Mouse (Mus musculus) liver, embryonic 16.5 days (tissue): Measurements from ENCODE around the gene Atp5d. TPM values are rescaled to one million over a fixed set of nuclear protein-coding genes. Genes with fewer than 3 reads are reported as not detected.

ENCODE experiments used
- ATAC-seq: fragments of 200-750 bp; cut with Nextera tagmentation; 2 replicates; pipeline ENCODE4 v1.8.0; 2017; ENCODE audit warnings: low read depth, mild to moderate bottlenecking, moderate number of reproducible peaks, moderate library complexity
- H3K27ac ChIP-seq: fragments of 300-500 bp; sonication (generic); 2 replicates; pipeline ENCODE4 v1.5.1; 2014; ENCODE audit warnings: mild to moderate bottlenecking, low read length
- H3K27me3 ChIP-seq: fragments of 300-500 bp; sonication (generic); 2 replicates; pipeline ENCODE4 v1.6.1; 2014; ENCODE audit warnings: low read depth, low read length, mixed read lengths; ENCODE audit not compliant: control insufficient read depth, insufficient read depth
- H3K36me3 ChIP-seq: fragments of 300-500 bp; sonication (generic); 2 replicates; pipeline ENCODE4 v1.6.1; 2014; ENCODE audit warnings: mild to moderate bottlenecking; ENCODE audit not compliant: control insufficient read depth, insufficient read depth
- H3K4me1 ChIP-seq: fragments of 300-500 bp; sonication (generic); 2 replicates; pipeline ENCODE4 v1.6.1; 2014; ENCODE audit warnings: low read depth, low read length, mixed read lengths; ENCODE audit not compliant: control insufficient read depth
- H3K4me2 ChIP-seq: fragments of 300-500 bp; sonication (generic); 2 replicates; pipeline ENCODE4 v1.6.1; 2014; ENCODE audit warnings: low read depth, low read length, mixed read lengths
- H3K4me3 ChIP-seq: fragments of 300-500 bp; sonication (generic); 2 replicates; pipeline ENCODE4 v1.5.1; 2014; ENCODE audit warnings: low read depth, mild to moderate bottlenecking, low read length
- H3K9ac ChIP-seq: fragments of 300-500 bp; sonication (generic); 2 replicates; pipeline ENCODE4 v1.6.1; 2014; ENCODE audit warnings: low read depth, low read length
- H3K9me3 ChIP-seq: fragments of 300-500 bp; sonication (generic); replicated peaks from 2 replicates; pipeline ENCODE4 v1.6.1; 2016; ENCODE audit warnings: low read length; ENCODE audit not compliant: control insufficient read depth
- WGBS: fragments of 180-500 bp; shearing (Covaris S2); extraction: QIAGEN DNeasy Blood & Tissue Kit; methylation state at CpG from one replicate; pipeline ENCODE4 v1.1.7; 2014; ENCODE audit not compliant: insufficient replicate concordance; 5-methylcytosine and 5-hydroxymethylcytosine counted together
- polyA plus RNA-seq: library from polyadenylated mRNA; unstranded; fragments of >200 nt; fragmentation: Nextera tagmentation; extraction: Ambion mirVana; gene quantifications from 2 replicates; pipeline ENCODE4 v1.2.1, GENCODE M21; 2015

Atp5d gene
- polyA plus RNA-seq, 1 experiment from 2014 or later: 309 TPM

DNA sequence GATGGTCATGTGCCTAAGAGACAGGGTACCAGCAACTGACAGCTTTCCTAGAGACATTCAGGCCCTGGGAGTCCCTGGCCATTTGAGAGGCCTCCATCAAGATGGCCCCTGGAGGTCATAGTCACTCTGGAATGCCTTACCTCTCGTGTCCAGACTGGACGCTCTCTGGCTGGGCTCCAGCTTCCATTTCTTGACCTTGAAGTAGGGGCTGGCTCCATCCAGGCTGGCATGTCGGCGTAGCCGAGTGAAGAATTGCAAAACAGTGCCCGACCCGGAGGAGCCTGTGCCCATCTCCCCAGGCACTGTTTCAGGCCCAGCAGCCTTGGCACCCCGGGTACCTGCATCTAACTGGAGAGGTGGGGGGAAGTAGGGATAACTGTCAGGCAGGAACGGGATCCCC lies 4.0 kb upstream of the Atp5d start:
- ATAC-seq: no peak
- Histone ChIP-seq H3K4me3 (no peak overlapping the region), H3K4me2 (no peak overlapping the region), H3K9me3 (no peaks in the 10 kb centered on the region), H3K27ac (no peak overlapping the region), H3K36me3 (peaks cover 17% of the 10 kb centered on the region), H3K4me1 (peaks cover 39% of the 10 kb centered on the region), H3K27me3 (peaks cover 44% of the 10 kb centered on the region), H3K9ac (no peak overlapping the region)
- WGBS: 83% methylated on average over 9 of the region's 9 CpGs

DNA sequence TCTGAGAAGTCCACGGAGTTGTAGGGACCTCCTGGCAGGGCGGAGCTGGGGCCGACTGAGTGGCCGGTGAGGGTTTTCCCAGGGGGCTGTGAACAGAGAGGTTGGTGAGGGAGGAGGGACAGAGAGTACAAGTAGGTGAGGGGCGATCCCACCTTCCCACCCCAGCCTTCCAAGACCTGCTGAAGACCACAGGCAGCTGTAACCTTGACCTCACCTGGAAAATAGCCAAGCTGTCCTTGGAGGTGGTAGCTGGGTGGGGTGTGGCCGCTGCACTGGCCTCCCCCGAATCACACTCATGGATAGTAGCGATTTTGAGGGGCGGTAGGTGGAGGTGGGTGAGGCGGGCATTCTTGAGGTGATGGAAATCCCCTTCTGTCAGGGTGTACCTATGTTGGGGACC lies 3.3 kb upstream of the Atp5d start:
- ATAC-seq: no peak
- H3K9ac ChIP-seq: no peak overlapping the region
- H3K36me3 ChIP-seq: peaks cover 10% of the 10 kb centered on the region
- no peaks in the 10 kb centered on the region for H3K9me3 ChIP-seq
- peaks cover 51% of the 10 kb centered on the region for H3K27me3 ChIP-seq
- no peak overlapping the region for H3K4me2 ChIP-seq
- no peak overlapping the region for H3K27ac ChIP-seq
- H3K4me3 ChIP-seq: no peak overlapping the region
- 82% methylated on average over 10 of the region's 10 CpGs for WGBS
- peaks cover 43% of the 10 kb centered on the region for H3K4me1 ChIP-seq

DNA sequence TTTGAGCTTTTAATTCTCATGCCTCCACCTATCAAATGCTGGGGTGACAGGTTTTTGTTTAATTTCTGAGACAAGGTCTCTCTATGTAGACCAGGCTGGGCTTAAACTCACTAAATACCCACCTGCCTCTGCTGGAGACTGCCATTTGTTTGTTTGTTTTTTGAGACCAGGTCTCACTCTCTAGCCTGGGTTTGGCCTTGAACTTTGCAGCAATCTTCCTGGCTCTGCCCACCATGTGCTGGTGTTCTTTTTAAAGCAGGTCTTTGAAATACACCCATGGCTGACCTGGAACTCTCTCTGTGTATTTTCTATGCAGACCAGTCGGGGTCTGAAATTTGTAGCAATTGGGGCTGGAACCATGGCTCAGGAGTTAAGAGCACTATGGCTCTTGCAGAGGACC lies 2.8 kb upstream of the Atp5d start:
- H3K27ac ChIP-seq: no peak overlapping the region
- 68% methylated on average over 1 of the region's 1 CpGs for WGBS
- H3K9ac ChIP-seq: no peak overlapping the region
- no peak for ATAC-seq
- peaks cover 6% of the 10 kb centered on the region for H3K36me3 ChIP-seq
- no peak overlapping the region for H3K4me3 ChIP-seq
- no peaks in the 10 kb centered on the region for H3K9me3 ChIP-seq
- peaks cover 54% of the 10 kb centered on the region for H3K27me3 ChIP-seq
- H3K4me2 ChIP-seq: no peak overlapping the region
- peaks cover 45% of the 10 kb centered on the region for H3K4me1 ChIP-seq

DNA sequence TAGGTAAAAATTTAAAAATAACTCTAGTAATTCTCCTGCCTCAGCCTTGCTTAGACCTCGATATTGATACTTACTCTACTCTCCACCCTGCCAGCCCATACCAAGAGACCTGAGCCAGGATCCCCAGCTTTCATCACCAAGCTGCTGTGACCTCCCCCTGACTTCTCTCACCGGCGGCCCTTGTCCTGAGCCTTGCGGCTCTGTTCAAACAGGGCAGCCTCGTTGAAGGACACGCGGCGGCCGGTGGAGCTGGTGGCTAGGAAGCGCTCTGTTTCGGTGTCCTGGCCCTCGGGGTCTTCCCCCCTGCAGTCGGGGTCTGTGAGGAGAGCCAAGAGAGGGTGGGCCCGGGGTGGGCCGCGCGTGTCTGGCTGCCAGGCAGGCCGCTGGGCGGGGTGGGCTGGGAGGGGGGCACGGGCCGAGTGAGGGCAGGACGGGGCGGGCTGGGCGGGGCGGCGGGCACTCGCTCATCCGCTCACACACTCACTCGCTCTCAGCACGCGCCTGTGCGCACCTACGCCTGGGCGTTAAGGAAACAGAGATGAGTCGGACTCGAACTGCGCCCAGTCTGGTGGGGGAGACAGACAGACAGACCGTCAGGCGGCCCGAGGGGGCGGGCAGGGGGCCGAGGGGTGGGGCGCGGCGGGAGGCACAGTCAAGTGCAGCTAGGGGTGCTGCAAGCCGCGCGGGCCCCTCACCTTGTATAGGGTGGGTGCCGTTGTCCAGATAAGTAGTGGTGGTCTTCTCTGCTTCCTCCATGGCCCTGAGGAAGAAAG lies 2.1 kb upstream of the Atp5d start:
- peaks cover 54% of the 10 kb centered on the region for H3K27me3 ChIP-seq
- no peak overlapping the region for H3K9ac ChIP-seq
- H3K4me2 ChIP-seq: peak overlapping the region; percentile 93
- H3K27ac ChIP-seq: no peak overlapping the region
- H3K9me3 ChIP-seq: no peaks in the 10 kb centered on the region
- peaks cover 46% of the 10 kb centered on the region for H3K4me1 ChIP-seq
- ATAC-seq: no peak
- H3K36me3 ChIP-seq: no peaks in the 10 kb centered on the region; the same call in 1 of the 2 replicates
- H3K4me3 ChIP-seq: peak overlapping the region; percentile 26
- 24% methylated on average over 48 of the region's 49 CpGs for WGBS

DNA sequence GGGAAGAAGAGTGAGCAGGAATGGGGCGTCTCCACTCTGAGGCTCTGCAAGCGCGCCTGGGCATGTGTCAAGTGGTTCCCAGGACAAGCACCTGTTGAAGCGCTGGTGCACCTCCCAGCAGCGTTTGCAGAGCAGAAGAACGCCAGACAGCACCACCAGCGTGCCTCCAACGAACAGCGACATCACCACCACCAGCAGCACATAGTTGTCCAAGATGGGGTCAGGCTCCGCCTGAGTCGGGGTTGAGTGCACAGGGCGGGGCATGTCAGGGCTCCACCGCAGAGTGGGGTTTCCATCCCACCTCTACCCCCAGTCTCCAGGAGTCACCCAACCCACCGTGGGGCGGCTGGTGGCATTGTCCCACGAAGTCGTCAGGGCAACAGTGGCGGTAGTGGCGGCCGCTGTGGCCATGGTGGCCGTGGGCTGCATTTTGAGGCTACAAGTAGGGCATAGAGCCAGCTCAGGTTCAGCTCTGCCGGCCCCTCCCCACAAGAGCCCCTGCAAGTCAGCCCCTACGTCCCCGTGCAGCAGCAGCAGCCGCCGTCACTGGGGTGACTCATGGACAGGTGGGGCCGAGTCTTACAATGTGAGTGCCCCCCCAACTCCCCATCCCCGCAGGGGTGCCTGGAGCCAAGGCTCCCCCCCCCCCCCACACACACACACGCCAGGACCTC lies 1.3 kb upstream of the Atp5d start:
- H3K27me3 ChIP-seq: peaks cover 54% of the 10 kb centered on the region
- no peaks in the 10 kb centered on the region for H3K9me3 ChIP-seq
- no peaks in the 10 kb centered on the region for H3K36me3 ChIP-seq
- H3K4me1 ChIP-seq: peaks cover 48% of the 10 kb centered on the region
- peak overlapping the region; percentile 23 for H3K9ac ChIP-seq
- no peak overlapping the region for H3K27ac ChIP-seq
- peak overlapping the region; percentile 26 for H3K4me3 ChIP-seq
- peak overlapping the region; percentile 93 for H3K4me2 ChIP-seq
- ATAC-seq: no peak
- WGBS: 4% methylated on average over 29 of the region's 29 CpGs

DNA sequence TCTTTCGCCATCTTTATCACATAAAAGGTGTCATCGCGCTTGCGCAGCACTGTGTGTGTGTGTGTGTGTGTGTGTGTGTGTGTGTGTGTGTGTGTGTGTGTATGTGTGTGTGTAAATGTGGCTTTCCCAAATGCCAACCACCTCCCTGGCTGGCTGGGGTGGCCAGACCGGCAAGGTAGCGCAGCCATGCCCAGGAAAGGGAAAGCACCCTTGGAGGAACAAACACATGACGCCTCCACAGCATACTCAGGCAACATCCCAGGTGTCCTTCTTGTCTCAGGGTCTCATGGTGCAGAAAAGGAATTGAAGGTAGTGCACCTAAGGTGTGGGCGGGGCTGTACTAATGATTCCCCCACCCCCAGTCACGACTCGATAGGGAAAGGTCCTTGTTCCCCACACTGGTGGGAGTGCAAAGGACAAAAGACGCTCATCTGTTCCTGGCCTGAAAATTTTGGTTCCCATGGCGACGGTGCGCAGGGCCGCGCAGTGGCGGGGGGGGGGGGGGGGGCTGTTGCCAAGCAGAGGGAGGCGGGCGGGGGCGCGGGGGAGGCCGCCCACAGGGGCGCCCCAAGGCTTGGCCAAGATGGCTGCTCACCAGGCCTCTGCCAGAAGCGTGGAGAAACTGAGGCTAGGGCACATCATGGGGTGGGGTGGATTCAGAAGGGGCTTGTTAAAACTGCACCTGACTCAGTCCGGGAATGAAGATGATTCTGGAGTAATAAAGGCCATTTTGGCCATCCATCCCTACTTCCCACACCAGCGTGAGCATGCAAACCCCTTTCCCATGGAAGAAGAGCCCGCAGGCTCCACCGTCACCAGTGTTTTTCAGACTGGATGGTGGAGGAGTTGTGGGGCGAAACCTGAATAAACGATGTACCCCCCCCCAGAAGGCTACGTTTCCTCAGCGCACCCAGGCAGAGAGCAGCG lies 543 bp upstream of the Atp5d start:
- peak overlapping the region; percentile 93 for H3K4me2 ChIP-seq
- WGBS: 6% methylated on average over 30 of the region's 33 CpGs
- H3K9me3 ChIP-seq: no peaks in the 10 kb centered on the region
- H3K27me3 ChIP-seq: peaks cover 54% of the 10 kb centered on the region
- no peak overlapping the region for H3K27ac ChIP-seq
- ATAC-seq: no peak
- no peaks in the 10 kb centered on the region for H3K36me3 ChIP-seq
- no peak overlapping the region for H3K9ac ChIP-seq
- peaks cover 53% of the 10 kb centered on the region for H3K4me1 ChIP-seq
- H3K4me3 ChIP-seq: peak overlapping the region; percentile 63

DNA sequence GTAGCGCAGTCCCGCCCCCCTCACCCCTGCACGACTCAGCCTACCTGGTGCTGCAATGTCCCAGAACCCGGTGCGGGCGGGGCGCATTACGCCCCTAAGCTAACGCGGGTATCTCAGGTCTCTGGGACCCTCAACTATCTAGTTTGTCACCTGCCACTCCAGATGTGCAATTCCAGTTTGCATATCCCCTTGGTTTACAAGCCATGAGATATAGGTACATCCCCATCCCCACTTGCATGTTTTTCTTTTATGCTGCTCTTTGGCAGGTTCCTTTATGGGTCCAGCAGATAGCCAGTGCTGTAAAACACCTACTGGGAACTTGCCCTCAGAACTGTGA lies 975 bp downstream of the Atp5d start:
- ATAC-seq: no peak
- H3K4me3 ChIP-seq: peak overlapping the region; percentile 63
- H3K9ac ChIP-seq: peak overlapping the region; percentile 56
- H3K36me3 ChIP-seq: peaks cover 6% of the 10 kb centered on the region
- WGBS: under 1% methylated on average over 9 of the region's 10 CpGs
- H3K9me3 ChIP-seq: no peaks in the 10 kb centered on the region
- peaks cover 64% of the 10 kb centered on the region for H3K4me1 ChIP-seq
- peaks cover 54% of the 10 kb centered on the region for H3K27me3 ChIP-seq
- H3K27ac ChIP-seq: no peak overlapping the region
- peak overlapping the region; percentile 93 for H3K4me2 ChIP-seq

DNA sequence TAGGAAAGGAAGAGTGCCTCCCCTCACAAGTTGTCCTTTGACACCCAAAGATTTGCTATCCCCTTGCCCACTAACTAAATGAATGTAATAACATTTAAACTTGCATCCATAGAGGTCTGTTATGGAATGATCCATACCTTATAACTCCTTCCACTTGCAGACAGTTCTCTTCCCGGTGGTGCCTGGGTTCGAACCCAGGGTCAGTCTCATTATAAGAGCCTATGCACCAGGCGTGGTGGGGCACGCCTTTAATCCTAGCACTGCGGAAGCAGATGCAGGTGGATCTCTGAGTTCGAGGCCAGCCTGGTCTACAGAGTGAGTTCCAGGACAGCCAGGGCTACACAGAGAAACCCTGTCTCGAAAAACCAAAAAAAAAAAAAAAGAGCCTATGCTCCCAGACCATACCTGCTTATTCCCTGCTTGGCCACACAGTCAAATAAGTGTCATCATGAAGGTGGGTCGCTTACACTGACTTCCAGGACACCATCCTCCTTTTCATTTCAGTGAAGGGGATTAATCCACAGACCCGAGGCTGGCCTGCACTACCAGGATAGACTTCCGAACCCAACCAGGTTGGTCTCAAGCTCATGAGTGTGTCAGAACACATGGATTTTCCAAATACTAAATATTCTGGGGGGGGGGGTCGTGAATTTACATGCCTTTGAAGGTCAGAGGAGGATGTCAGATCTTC lies 1.7 kb downstream of the Atp5d start:
- no peak for ATAC-seq
- Histone ChIP-seq H3K4me1 (peaks cover 67% of the 10 kb centered on the region), H3K27me3 (peaks cover 52% of the 10 kb centered on the region), H3K9me3 (no peaks in the 10 kb centered on the region), H3K36me3 (peaks cover 13% of the 10 kb centered on the region), H3K9ac (no peak overlapping the region), H3K4me2 (0 out of 2 replicates have a peak overlapping the region, but pooled peaks have one; percentile 93), H3K27ac (no peak overlapping the region), H3K4me3 (no peak overlapping the region)
- 67% methylated on average over 11 of the region's 11 CpGs for WGBS
